Mouse (Mus musculus) testis, postnatal 14 days (tissue): Measurements from ENCODE around the gene Myo16.

Experiments used
- DNase-seq: peaks from one replicate; pipeline ENCODE4 v3.0.0; 2021; ENCODE audit warnings: low spot score

Myo16 gene

GRCm38 (mm10) chr8:10175976-10176375 is 22.3 kb downstream of the Myo16 start:
- no peak for DNase-seq

DNA sequence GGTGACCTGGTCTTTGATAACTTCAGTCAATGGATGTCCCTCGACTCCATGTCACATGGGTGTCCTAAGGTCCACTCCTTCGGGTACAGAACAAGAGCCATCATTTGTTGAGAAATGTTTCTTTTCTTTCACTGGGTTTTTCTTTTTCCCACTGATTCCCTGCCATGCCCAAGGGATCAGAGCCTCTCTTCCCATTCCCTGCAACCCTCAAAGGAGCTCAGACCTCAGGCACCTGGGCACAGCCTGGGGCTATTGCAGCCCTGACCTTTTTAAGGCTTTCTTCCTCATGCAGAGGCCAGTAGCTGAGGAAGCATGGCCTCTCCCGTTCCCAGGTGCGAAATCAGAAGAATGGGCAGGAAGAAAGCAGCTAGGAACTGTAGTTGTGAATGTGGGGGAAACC is 23.4 kb downstream of the Myo16 start:
- no peak for DNase-seq

GRCm38 (mm10) chr8:10178986-10179385 is 25.3 kb downstream of the Myo16 start:
- DNase-seq = no peak

- DNase-seq = no peak
These were observed 36.9 kb downstream of the Myo16 start for GRCm38 (mm10) chr8:10190607-10191006.

DNA sequence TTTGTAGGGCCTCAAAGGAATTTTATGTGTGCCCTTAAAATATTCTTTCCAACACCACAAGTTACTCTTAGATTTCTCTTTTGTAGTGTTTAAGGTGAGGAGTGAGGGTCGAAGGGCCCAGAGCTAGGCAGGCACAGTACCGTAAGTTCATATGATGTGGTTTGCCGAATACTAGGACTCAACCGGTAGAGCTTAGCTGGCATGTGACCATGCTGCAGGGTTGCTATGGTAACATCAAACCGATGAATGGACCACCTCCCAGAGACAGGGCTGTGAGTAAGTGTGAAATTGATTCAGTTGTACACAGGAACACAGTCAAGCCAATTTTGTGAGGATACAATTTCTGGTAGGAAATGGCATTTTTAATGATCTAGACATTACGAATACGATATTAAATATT is 44.5 kb downstream of the Myo16 start:
- no peak for DNase-seq

DNA sequence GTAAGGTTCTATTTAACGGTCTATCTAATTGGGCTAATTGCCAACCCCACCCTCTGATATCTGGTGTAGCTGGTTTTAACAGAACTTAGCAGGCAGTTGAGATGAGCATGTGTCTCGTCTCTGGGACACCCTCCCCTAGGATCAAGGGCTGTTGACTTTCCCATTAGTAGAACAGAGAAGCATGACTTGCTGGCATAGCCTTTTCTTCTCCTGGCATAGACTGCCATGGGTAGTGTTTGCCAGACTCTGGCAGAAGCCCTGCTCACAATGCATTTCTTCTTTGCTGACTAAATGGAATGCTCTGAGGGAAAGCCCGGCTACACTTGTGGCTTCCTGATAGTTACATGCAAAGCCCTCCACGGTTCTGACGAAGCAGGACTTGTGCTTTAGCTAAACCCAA is 45.6 kb downstream of the Myo16 start:
- DNase-seq = no peak

DNA sequence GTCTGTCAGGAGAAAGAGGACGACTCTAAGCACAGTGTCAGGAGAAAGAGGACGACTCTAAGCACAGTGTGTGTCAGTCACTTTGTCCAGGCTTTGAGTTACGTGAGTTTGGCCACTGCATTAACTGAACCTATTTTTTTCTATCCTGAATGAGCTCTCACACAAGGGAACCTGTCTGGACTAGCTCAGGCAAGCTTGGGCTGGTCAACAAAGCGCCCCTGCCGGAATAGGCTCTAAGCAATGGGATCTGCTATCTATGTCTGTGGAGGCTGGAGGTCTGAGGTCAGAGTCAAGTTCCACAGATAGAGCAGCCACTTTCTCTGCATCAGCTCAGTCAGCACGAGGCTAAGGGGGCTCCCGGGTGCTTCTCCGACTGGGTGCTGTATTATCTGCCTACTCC is 46.3 kb downstream of the Myo16 start:
- DNase-seq = no peak

DNA sequence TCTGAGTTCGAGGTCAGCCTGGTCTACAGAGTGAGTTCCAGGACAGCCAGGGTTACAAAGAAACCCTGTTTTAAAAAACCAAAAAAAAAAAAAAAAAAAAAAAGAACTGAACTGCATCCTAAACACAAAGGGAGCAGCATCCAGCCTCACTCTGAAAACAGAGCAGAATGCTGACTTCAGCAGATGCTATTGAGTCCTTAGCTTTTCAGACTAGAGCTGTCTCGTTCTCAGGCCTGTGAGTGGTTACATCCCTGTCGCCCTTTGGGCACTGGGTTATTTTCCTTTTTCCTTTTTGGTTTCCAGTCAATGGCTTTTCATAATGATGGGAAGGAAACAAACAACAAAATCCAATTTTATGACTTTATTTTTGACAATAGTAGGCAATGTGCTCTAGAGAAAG is 61.3 kb downstream of the Myo16 start:
- DNase-seq = no peak

GRCm38 (mm10) chr8:10219761-10220276 is 66.1 kb downstream of the Myo16 start:
- DNase-seq = no peak

GRCm38 (mm10) chr8:10222770-10223169 is 69.1 kb downstream of the Myo16 start:
- DNase-seq = no peak

GRCm38 (mm10) chr8:10223528-10224194 is 70.0 kb downstream of the Myo16 start:
- DNase-seq = no peak

GRCm38 (mm10) chr8:10224305-10224971 is 70.7 kb downstream of the Myo16 start:
- DNase-seq = no peak

- DNase-seq = no peak
These were observed 71.3 kb downstream of the Myo16 start for GRCm38 (mm10) chr8:10225018-10225417.

DNA sequence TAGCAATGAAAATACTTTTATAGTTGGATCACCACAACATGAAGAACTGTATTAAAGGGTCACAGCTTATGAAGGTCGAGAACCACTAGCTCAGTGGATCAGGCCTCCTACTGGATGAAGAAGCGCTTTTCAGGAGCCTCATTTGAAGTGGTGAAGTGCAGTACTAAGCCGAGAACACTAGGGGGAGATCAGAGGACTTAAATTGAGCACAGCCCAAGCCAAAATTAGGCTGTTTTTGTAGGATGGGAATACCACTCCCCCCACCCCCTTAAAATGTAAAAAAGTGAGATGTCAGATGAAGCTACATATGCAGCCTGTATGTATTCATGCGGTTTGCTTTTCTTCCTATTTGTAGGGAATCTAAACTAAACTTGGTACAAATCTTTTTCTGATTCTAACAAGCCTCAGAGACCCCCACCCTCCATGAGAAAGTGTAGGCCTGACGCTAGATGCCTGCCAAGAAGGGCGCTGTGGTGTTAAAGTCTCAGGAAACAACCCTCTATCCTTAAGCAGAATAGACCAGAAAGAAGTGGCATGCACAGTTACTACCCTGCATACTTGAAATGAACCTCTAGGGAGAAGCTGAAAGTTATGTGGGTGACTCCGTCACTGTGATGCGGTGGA is 77.1 kb downstream of the Myo16 start:
- no peak for DNase-seq

GRCm38 (mm10) chr8:10234516-10234915 is 80.8 kb downstream of the Myo16 start:
- DNase-seq = no peak

DNA sequence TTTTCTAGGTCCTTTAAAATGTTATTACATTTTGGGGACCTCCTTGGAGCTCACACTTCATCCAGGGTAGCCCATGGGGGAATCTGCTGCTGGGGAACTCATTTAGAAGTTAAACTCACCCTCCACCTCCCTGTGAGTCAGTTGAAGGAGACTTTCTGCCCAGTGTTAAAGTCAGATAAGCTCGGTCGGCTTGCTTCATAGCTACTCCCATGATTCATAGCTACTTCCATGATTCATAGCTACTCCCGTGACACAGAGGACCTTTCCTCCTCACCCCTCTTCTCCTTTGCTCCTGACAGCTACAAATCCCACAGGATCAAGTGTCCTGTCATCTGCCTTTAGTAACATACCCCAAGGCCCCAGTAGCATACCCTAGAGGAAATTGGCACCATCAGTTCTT is 89.6 kb downstream of the Myo16 start:
- no peak for DNase-seq

DNA sequence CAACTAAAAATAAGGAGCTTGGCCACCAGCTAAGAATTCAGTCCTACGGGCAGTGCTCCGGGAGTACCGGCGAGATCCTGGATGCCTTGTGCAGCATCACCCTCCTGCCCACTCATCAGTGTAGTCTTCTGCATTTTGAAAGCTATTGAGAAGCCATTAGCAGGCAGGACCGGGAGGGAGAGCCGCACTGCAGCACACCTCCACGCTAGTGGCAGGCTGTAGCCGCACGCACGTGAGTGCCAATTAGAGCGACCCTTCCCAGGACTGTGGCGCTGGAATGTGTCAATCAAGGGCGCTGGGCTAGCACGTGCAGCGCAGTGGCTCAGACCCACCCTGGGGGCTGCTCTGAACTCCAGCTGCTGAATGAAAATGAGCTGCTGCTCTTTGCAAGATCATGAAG is 95.4 kb downstream of the Myo16 start:
- DNase-seq = peak; percentile 15

- no peak for DNase-seq
These were observed 102.0 kb downstream of the Myo16 start for GRCm38 (mm10) chr8:10255741-10256140.

DNA sequence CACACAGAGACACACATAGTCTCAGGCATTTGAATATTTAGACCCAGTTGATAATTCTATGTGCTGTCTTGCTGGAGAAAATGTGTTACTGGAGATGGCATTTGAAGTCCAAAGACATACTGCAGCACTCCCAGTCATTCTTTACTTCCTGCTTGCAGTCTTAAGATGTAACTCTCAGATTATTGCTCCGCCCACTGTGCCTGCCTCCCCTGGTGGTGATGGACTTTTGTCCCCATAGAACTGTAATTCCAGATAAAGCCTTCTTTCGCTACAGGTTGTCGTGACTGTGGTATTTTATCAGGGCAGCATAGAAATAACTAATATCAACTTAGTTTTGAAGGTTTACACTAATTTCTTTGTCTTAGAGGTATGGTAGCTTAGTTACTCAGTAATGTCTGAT is 102.9 kb downstream of the Myo16 start:
- DNase-seq = no peak

GRCm38 (mm10) chr8:10270094-10270493 is 116.4 kb downstream of the Myo16 start:
- no peak for DNase-seq

- no peak for DNase-seq
These were observed 138.9 kb downstream of the Myo16 start for GRCm38 (mm10) chr8:10292600-10292999.

- no peak for DNase-seq
These were observed 147.1 kb downstream of the Myo16 start for GRCm38 (mm10) chr8:10300797-10301196.

DNA sequence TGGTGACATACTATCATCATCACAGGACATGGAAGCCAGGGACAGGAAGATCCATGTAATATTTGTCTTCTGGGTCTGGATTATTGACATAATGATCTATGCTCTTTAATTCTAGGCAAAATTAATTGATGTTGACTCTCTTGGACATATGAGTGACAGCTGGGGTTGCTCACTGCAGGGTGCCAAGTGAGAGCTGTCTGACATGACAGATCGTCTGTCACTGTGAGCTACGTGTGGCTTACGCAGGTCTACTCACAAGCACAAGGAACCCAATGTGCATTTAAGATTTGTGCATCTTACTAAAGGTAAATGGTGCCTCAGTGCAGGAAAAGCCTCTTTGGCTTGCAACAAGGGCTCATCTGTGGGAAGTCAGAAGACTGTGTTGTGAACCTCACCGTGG is 149.3 kb downstream of the Myo16 start:
- no peak for DNase-seq
